Mouse (Mus musculus) thymus, adult 2 months (tissue): ENCODE results near the gene Agmat. TPM values are rescaled to one million over a fixed set of nuclear protein-coding genes. Genes with fewer than 3 reads are reported as not detected.

Experiments
- DNase-seq: peaks from one replicate; pipeline ENCODE4 v3.0.0; 2021
- H3K27ac ChIP-seq: fragments of 200-500 bp; 2 replicates; pipeline ENCODE4 v1.5.1; 2012; ENCODE audit warnings: low read length, control low read depth; ENCODE audit not compliant: control insufficient read depth, insufficient read depth
- H3K27me3 ChIP-seq: fragments of 200-500 bp; 2 replicates; pipeline ENCODE4 v1.6.1; 2012; ENCODE audit warnings: mild to moderate bottlenecking, low read length, moderate library complexity, mixed read lengths; ENCODE audit not compliant: control insufficient read depth, insufficient read depth
- H3K36me3 ChIP-seq: fragments of 200-500 bp; 2 replicates; pipeline ENCODE4 v1.6.1; 2012; ENCODE audit warnings: mild to moderate bottlenecking, low read length, moderate library complexity; ENCODE audit not compliant: control insufficient read depth, insufficient read depth
- H3K4me1 ChIP-seq: fragments of 200-500 bp; replicated peaks from 2 replicates; pipeline ENCODE4 v1.6.1; 2012; ENCODE audit warnings: low read length; ENCODE audit not compliant: control insufficient read depth, insufficient read depth
- H3K4me3 ChIP-seq: fragments of 200-500 bp; 2 replicates; pipeline ENCODE4 v1.5.1; 2012; ENCODE audit warnings: mild to moderate bottlenecking, low read length, control low read depth, moderate library complexity; ENCODE audit not compliant: control insufficient read depth, insufficient read depth
- CTCF ChIP-seq: fragments of 200-500 bp; IDR thresholded peaks from 2 replicates; pipeline ENCODE4 v1.5.1; 2012; ENCODE audit warnings: mild to moderate bottlenecking, control low read depth, low read length, moderate library complexity, borderline replicate concordance; ENCODE audit not compliant: control insufficient read depth, poor library complexity, insufficient read depth; ENCODE audit errors: extremely low read depth
- POLR2A ChIP-seq: fragments of 200-500 bp; IDR thresholded peaks from 2 replicates; pipeline ENCODE4 v1.6.1; 2012; ENCODE audit warnings: mild to moderate bottlenecking, low read length, control low read depth, moderate library complexity; ENCODE audit not compliant: control insufficient read depth, poor library complexity, insufficient read depth; ENCODE audit errors: extremely low read depth
- WGBS: fragments of 180-500 bp; shearing (Covaris S2); methylation state at CpG from one replicate; pipeline ENCODE4 v1.1.7; 2018; 5-methylcytosine and 5-hydroxymethylcytosine counted together
- polyA plus RNA-seq: library from polyadenylated mRNA; depleted of rRNA; stranded (reverse); fragments of >200 nt; gene quantifications from 2 replicates; pipeline ENCODE4 v1.2.3, GENCODE M21; 2012

Agmat gene
- polyA plus RNA-seq, 1 experiment, result 0.18 TPM

DNA sequence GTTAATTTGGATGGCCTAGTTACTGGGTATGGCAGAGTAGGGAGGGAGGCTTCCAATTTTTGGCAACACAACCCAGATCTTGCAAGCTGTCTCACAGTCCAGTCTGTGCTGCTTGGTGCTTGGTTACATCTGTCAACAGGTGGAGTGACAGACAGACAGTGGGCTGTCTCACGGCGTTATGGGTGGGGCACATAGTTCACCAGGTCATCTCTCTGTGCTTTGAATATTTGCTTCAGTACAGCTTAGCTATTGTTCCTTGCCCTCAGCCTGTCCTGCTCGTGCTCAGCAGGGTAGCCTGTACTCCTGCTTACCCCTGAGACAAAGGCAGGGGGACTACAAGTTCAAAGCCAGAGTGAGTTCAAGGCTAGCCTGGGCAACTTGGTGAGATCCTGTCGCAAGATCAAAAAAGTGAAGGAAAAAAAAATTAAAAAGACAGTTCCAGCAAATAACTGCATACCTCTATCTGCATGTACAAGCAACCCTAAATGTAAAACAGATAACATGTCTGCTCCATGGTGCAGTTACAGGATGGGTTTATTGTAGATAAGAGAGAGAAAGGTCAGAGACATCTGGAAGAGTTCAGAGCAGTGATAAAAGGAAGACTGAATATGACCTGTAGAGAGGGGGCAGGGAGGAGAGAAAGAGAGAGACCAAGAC lies 5.1 kb downstream of the Agmat start:
- Histone ChIP-seq H3K27ac (no peak overlapping the region), H3K4me1 (no peaks in the 10 kb centered on the region), H3K27me3 (no peaks in the 10 kb centered on the region), H3K4me3 (no peak overlapping the region), H3K36me3 (no peaks in the 10 kb centered on the region)
- TF ChIP-seq POLR2A, result no peak
- WGBS, result 72% methylated on average over 4 of the region's 4 CpGs
- DNase-seq, result no peak

DNA sequence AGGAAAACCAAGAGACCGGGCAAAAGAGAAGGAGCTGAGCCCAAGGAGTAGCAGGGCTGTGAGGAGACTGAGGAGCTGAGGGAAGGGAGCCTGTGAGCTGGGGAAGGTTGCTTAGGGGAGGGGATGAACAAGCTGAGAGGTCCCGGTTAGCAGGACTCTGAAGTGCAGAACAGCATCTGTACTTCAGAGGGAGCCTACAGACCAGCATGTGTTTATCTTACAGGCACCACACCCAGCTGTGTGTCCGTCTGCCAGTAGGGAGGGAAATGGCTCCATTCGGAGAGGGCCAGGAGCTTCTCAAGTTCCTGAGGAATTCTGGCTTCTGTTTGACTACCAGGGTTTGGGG lies 5.6 kb downstream of the Agmat start:
- no peaks in the 10 kb centered on the region for H3K27me3 ChIP-seq
- 38% methylated on average over 4 of the region's 4 CpGs for whole genome bisulfite sequencing
- no peak overlapping the region for H3K4me3 ChIP-seq
- H3K27ac ChIP-seq, result no peak overlapping the region
- DNase-seq, result no peak
- no peaks in the 10 kb centered on the region for H3K4me1 ChIP-seq
- no peaks in the 10 kb centered on the region for H3K36me3 ChIP-seq
- TF ChIP-seq CTCF (no peak), POLR2A (no peak)

DNA sequence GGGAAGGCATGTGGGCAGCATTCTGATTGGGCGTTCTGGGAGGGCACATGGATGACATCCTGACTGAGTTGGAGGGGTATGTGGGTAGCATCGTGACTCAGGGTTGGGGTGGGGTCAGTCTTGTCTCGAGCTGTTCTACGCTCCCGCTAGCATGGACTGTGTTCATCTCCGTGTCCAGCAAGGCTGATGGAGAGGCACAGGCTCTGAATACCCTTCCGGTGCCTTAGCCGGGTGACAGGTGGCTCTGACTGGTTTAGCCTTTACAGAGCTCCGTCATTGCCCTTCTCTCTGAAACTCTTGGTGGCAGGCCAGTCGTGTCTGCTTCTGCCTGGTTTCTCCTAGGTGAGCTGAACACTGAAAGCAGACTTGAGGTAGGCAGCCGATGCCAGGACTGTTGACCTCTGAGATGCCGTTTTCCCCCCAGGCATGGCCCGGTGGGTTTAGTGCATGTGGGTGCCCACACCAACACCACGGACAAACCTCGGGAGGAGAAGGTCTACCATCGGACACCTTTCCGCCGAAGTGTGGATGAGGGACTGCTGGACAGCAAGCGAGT lies 9.0 kb downstream of the Agmat start:
- 94% methylated on average over 19 of the region's 19 CpGs for WGBS
- Histone ChIP-seq H3K4me1 (no peaks in the 10 kb centered on the region), H3K27ac (no peak overlapping the region), H3K36me3 (no peaks in the 10 kb centered on the region), H3K27me3 (no peaks in the 10 kb centered on the region), H3K4me3 (no peak overlapping the region)
- DNase-seq, result no peak
- no peak for TF ChIP-seq POLR2A
- no peak for TF ChIP-seq CTCF

DNA sequence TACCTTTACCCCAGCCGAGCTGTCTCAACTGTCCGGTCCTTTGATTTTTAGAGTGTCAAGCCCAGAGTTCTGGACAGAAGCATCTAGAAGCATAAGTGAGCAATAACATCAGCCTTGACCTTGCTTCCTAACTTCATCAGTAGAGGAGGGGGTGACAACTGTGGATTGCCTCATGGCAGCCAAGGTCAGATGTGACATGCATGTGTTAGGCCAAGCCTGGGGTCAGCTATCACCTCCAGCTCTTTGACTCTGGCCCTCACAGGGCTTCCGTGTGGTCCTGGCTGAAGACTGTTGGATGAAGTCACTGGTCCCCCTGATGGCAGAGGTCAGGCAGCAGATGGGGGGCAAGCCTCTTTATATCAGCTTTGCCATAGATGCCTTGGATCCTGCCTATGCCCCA lies 10.7 kb downstream of the Agmat start:
- TF ChIP-seq CTCF (no peak), POLR2A (no peak)
- Histone ChIP-seq H3K4me3 (no peak overlapping the region), H3K27ac (no peak overlapping the region), H3K27me3 (no peaks in the 10 kb centered on the region), H3K4me1 (no peaks in the 10 kb centered on the region), H3K36me3 (no peaks in the 10 kb centered on the region)
- no peak for DNase-seq
- WGBS, result 98% methylated on average over 3 of the region's 3 CpGs

DNA sequence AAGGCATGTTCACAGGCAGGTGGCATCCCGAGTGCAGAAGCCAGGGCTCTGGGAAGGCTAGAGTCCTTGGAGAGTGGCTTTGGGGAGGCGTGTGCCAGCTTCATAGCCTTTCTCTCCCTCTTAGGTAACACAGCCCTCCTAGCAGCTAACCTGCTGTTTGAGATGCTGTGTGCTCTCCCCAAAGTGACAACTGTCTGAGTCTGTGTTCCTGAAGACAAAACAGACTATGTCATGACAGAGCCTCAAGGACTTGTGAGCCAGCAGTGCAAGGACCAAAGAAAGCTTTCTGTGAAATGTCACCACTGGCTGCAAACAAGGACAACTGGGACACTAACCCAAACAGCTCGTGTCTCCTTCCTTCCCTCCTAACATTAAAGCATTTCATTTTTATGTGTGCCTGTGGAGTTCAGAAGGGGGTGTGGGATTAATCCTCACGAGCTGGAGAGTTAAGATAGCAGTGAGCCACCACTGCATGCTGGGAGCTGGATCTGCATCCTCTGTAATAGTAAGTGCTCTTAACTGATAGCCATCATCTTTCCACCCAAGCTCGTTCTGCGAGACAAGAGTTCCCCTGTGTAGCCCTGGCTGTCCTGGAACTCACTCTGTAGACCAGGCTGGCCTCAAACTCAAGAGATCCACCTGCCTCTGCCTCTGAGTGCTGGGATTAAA lies 12.5 kb downstream of the Agmat start:
- no peaks in the 10 kb centered on the region for H3K4me1 ChIP-seq
- WGBS, result 85% methylated on average over 6 of the region's 6 CpGs
- DNase-seq, result no peak
- peaks cover 12% of the 10 kb centered on the region; the same call in 1 of the 2 replicates for H3K36me3 ChIP-seq
- TF ChIP-seq POLR2A, result no peak
- TF ChIP-seq CTCF, result no peak
- no peak overlapping the region for H3K27ac ChIP-seq
- H3K4me3 ChIP-seq, result no peak overlapping the region
- no peaks in the 10 kb centered on the region for H3K27me3 ChIP-seq

GRCm38 (mm10) chr4:141760942-141761341 lies 14.5 kb downstream of the Agmat start:
- no peak overlapping the region for H3K27ac ChIP-seq
- DNase-seq, result no peak
- peaks cover 15% of the 10 kb centered on the region for H3K36me3 ChIP-seq
- no peaks in the 10 kb centered on the region for H3K27me3 ChIP-seq
- TF ChIP-seq POLR2A, result no peak
- no peaks in the 10 kb centered on the region for H3K4me1 ChIP-seq
- H3K4me3 ChIP-seq, result no peak overlapping the region
- WGBS, result 94% methylated on average over 4 of the region's 4 CpGs

DNA sequence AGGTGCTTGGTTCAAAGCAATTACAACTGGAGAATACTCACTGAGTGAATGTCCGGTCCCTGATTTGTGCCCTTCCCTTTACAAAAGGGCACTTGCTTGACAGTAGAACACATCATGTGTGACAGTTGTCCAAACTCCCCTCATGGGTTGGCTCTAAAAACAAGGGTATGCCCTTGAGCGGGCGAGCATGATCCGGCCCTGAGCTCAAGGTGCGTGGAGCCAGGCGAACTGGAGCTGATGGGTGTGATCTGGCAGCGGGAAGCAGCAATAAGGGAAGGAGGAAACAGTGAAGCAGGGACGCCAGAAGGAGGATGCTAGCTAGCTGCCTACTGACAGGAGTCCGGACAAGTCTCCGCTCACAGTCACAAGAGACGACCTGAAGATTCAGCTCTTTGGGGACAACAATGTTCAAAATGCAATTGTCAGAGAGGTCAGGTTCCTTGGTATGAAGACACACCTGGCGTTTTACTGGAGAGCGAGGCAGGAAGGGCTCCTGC lies 15.7 kb downstream of the Agmat start:
- Histone ChIP-seq H3K4me3 (no peak overlapping the region), H3K27me3 (no peaks in the 10 kb centered on the region), H3K27ac (no peak overlapping the region), H3K36me3 (peaks cover 15% of the 10 kb centered on the region), H3K4me1 (no peaks in the 10 kb centered on the region)
- 98% methylated on average over 13 of the region's 13 CpGs for WGBS
- TF ChIP-seq CTCF (no peak), POLR2A (no peak)
- DNase-seq, result no peak
